In the genomic region with DNA sequence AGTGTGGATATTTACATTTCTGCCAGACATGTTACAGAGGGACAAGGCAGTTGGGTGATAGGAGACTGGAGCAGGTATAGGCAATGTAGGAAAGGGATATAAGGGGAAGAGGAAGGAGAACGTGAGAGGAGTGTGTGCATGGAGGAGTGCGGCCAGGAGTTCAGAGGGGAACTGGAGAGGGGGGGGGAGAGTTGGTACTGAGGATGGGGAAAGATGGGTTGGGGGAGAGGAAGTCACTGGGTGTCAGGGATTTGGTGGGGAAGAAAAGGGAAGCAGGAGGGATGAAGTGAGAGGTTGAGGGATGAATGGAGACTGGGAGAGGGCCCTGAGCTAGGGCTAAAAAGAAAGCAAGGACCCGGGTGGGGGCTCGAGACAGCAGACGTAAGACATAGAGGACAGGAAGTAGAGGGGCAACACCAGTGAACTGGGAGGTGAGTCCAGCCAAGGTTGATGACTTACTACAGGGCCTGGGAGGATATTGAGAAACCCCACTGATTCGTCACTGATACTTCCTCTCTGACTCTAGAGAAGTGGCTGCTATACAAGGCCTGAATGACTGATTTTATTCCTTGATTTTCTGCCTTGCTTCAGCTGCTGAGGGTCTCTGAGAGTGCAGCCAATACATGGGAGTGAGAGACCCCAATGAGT, we compare ENCODE assay signal across 11 mouse cellular contexts. TPM values are rescaled to one million over a fixed set of nuclear protein-coding genes. Genes with fewer than 3 reads are reported as not detected.
DNase-seq lines count a peak whose midpoint lies in the region; ATAC-seq and TF ChIP-seq lines count a peak whose summit lies in the region.
"Not testable (repeated sequence)": the region's sequence is repeated elsewhere in the genome, so short reads cannot be mapped to it uniquely, and the experiment has no call there.
"Had no signal": no experiment of that assay in that cellular context is flagged by ENCODE, and none has a peak within 500 bp of the region (broad histone marks: within the 10 kb centered on the region; RNA-seq: fewer than 3 reads in every experiment).

No protein-coding gene starts in this region.

- H3K36me3 ChIP-seq in liver, postnatal 0 days (replicated peaks; ENCODE audit: insufficient read depth, low read length): not testable (repeated sequence)

- DNase-seq in c-Kit-positive CD71-negative TER-119-negative erythroid progenitor cells, embryonic 14.5 days (ENCODE audit: low read depth): peak; percentile 38
- DNase-seq in liver, postnatal 0 days: not testable (repeated sequence)

- H3K27ac ChIP-seq in bone marrow, adult 2 months (ENCODE audit: control insufficient read depth, insufficient read depth, low read depth, low read length, poor library complexity): peak overlapping the region; percentile 24
- H3K27ac ChIP-seq in liver, postnatal 0 days (ENCODE audit: low read depth): not testable (repeated sequence)

- H3K27me3 ChIP-seq in liver, postnatal 0 days (ENCODE audit: insufficient read depth, low read length): not testable (repeated sequence)

- TF ChIP-seq POLR2A in bone marrow, adult 2 months (IDR thresholded peaks at IDR 0.05; ENCODE audit: borderline replicate concordance, control insufficient read depth, low read depth, low read length): not testable (repeated sequence)

- H3K4me3 ChIP-seq in bone marrow, adult 2 months (replicated peaks; ENCODE audit: control insufficient read depth, low read depth, low read length); liver, postnatal 0 days (ENCODE audit: low read depth, low read length): not testable (repeated sequence)

- not testable (repeated sequence) for TF ChIP-seq EP300 in liver, postnatal 0 days (IDR thresholded peaks at IDR 0.05; ENCODE audit: low read depth)

- H3K9me3 ChIP-seq in liver, postnatal 0 days (ENCODE audit: low read length): not testable (repeated sequence)

- not testable (repeated sequence) for H3K9ac ChIP-seq in liver, postnatal 0 days (replicated peaks)

- H3K4me2 ChIP-seq in liver, postnatal 0 days (ENCODE audit: low read depth, low read length): not testable (repeated sequence)

- not testable (repeated sequence) for H3K4me1 ChIP-seq in bone marrow, adult 2 months (ENCODE audit: control insufficient read depth, insufficient read depth, low read length); liver, postnatal 0 days (ENCODE audit: insufficient read depth)

- 27% methylated on average over 6 of the region's 6 CpGs for WGBS in bone marrow, adult 2 months
- 47% methylated on average over 6 of the region's 6 CpGs for WGBS in liver, postnatal 0 days (ENCODE audit: insufficient replicate concordance)

- ATAC-seq in granulocyte monocyte progenitor cell, adult 5-6 weeks (replicated peaks; ENCODE audit: poor library complexity, severe bottlenecking): peak; percentile 93
- ATAC-seq in hematopoietic stem cell, adult 5-6 weeks (replicated peaks in 1 of 2; ENCODE audit: insufficient read depth in 1 of 2, low FRiP score in 2 of 2, low TSS enrichment in 1 of 2, low read depth in 1 of 2, poor library complexity in 2 of 2, severe bottlenecking in 2 of 2): peak; percentile 70 to 71; a peak in 3 of 4 replicates
- ATAC-seq in liver, postnatal 0 days: peak; percentile 49; the same call in 1 of the 2 replicates
- peak; percentile 90 for ATAC-seq in megakaryocyte, adult 5-6 weeks (ENCODE audit: poor library complexity, severe bottlenecking)
- peak; percentile 64 for ATAC-seq in monocyte, adult 5-6 weeks (replicated peaks; ENCODE audit: insufficient number of reproducible peaks, low FRiP score, low TSS enrichment, poor library complexity, severe bottlenecking)

- TF ChIP-seq CTCF in bone marrow, adult 2 months (IDR thresholded peaks at IDR 0.05; ENCODE audit: control insufficient read depth, insufficient read depth, low read length); liver, postnatal 0 days (IDR thresholded peaks at IDR 0.05; ENCODE audit: low read depth): not testable (repeated sequence)

RNA-seq across cellular contexts. Expression of gene Raet1d, which starts 6.7 kb away (rescaled TPM):
- 1.5 TPM in 1 of 2 replicates, not detected in the other for polyA plus RNA-seq in bone marrow, adult 2 months (2011; ENCODE audit: insufficient read depth, insufficient read length, low replicate concordance, missing spikeins)
- not detected in 2 replicates for total RNA-seq in granulocyte monocyte progenitor cell, adult 5-6 weeks (2014; fragmentation: Nextera tagmentation)
- total RNA-seq in granulocyte monocyte progenitor cell, adult 5-6 weeks (2017): not detected in 2 replicates
- not detected in 2 replicates for total RNA-seq in hematopoietic stem cell, adult 5-6 weeks (2017)
- 14.8 and 18.4 TPM in 2 replicates for polyA plus RNA-seq in liver, postnatal 0 days (2015; fragmentation: Nextera tagmentation; extraction: Ambion mirVana)
- 0.62 TPM in 1 of 2 replicates, not detected in the other for total RNA-seq in megakaryocyte, adult 5-6 weeks (2015)
- total RNA-seq in megakaryocyte, adult 5-6 weeks (2017): 0.41 and 0.66 TPM in 2 replicates
- total RNA-seq in monocyte, adult 5-6 weeks (2017): 1.2 TPM in 1 of 3 replicates, not detected in the others
- total RNA-seq: adrenal gland, adult 18-20 months; adrenal gland, adult 8-10 months; adrenal gland, postnatal 36 days; G1E had no signal
- polyA plus RNA-seq: G1E had no signal
